Mouse (Mus musculus): Measurements from ENCODE around the gene Rflna.

Rflna gene

GRCm38 (mm10) chr5:125053661-125054060 is 50.6 kb downstream of the Rflna start:
- DNase-seq: no peak

GRCm38 (mm10) chr5:125055901-125056300 is 52.9 kb downstream of the Rflna start:
- no peak for DNase-seq

- no peak for DNase-seq
These were observed 53.3 kb downstream of the Rflna start for GRCm38 (mm10) chr5:125056331-125056695.

GRCm38 (mm10) chr5:125056696-125057554 is 53.9 kb downstream of the Rflna start:
- DNase-seq: no peak

GRCm38 (mm10) chr5:125057555-125058266 is 54.7 kb downstream of the Rflna start:
- peak; percentile 51 for DNase-seq

GRCm38 (mm10) chr5:125058267-125058668 is 55.2 kb downstream of the Rflna start:
- DNase-seq: peak; percentile 68
